Mouse (Mus musculus) retina, postnatal 1 day (tissue): ENCODE results near the gene Rilpl1.
"Not testable (repeated sequence)": the region's sequence is repeated elsewhere in the genome, so short reads cannot be mapped to it uniquely, and the experiment has no call there.

Source experiments
- DNase-seq: peaks from one replicate; pipeline ENCODE4 v3.0.0-alpha.2; 2012

Gene Rilpl1

DNA sequence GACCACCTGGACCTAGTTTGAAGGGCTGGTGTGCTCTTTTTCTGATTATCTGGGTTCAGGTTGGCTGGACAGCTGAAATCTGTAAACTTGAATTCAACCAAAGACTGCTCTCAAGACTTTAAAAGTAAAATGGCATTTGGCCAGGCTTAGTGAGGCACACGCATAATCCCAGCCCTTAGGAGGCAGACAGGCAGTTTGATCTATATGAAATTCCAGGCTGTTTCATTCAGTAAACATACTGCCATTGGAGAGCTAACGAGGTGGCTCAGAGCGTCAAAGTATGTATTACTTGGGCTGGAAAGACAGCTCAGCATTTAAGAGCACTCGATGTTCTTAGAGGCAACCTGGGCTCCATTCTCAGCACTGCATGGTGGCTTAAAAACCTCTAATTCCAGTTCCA lies 39.5 kb downstream of the Rilpl1 start:
- no peak for DNase-seq

DNA sequence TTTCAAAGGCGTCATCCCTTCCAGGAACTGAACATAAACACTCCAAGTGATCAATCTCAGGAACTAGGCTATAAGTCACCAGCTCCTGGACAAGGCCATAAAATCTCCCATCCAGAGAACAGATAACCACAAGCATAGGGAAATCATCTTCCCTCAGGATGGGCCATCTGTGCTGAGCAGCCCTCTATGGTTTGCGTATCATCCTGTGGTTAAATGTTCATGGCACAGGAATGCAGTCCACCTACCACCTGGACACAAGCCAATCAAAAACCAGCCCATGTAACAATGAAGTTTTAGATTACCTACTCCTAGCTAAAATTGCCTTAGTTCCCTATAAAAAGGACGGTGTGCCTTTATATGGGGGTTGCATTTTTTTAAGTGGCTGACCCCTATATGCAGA lies 42.3 kb downstream of the Rilpl1 start:
- no peak for DNase-seq

- no peak for DNase-seq
These were observed 45.5 kb downstream of the Rilpl1 start for GRCm38 (mm10) chr5:124485654-124486053.

DNA sequence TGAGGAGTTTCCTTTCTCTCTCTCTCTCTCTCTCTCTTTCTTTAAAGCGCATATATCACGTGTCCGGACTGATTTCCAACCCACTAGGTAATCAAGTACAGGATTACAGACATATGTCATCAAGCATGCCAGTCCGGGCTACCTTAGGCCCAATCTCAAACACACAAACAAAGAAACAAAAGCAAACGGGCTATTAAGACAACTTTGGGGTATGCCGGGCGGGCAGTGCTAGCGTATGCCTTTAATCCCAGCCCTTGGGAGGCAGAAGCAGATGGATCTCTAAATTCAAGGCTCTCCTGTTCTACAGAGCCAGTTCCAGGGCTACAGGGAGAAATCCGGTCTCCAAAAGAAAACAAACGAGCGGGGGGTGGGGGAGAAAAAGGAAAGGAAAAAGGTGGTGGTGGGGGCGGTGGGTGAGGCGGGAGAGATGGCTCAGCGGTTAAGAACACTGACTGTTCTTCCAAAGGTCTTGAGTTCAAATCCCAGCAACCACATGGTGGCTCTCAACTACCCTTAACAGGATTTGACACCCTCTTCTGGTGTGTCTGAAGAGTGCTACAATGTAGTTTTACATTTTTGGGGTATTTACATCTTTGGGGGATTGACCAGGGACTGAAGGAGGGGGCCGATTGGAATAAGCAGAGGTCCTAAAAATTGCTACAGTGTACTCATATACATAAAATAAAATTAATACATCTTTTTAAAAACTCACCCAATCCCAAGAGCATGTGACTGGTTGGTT lies 47.4 kb downstream of the Rilpl1 start:
- no peak for DNase-seq

GRCm38 (mm10) chr5:124482966-124483654 lies 48.1 kb downstream of the Rilpl1 start, which contains the start of gene Snrnp35:
Gene Snrnp35 (plus strand): TSS chr5:124483134.
- peak; percentile 95 for DNase-seq

DNA sequence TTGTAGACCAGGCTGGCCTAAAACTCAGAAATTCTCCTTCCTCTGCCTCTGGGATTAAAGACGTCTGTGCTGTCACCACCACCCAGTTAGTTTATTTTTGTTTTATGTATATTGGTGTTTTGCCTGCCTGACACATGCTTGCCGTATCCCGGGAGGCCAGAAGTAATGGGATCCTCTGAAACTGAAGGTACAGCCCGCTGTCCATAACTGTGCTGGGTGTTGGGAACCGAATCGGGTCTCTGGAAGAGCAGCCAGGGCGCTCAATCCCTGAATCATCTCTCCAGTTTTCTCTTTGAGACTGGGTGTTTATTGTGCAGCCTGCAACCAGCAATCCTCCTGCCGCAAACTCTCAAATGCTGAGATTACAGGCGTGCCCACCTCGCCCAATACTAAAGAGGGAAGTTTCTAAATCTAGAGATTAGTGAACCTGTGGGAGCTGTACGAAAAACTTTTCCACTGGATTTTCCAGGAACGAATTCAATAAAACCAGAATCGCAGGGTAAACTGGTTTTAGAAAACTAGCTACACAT lies 48.7 kb downstream of the Rilpl1 start:
- DNase-seq, result no peak

GRCm38 (mm10) chr5:124481714-124482113 lies 49.5 kb downstream of the Rilpl1 start:
- DNase-seq, result no peak

DNA sequence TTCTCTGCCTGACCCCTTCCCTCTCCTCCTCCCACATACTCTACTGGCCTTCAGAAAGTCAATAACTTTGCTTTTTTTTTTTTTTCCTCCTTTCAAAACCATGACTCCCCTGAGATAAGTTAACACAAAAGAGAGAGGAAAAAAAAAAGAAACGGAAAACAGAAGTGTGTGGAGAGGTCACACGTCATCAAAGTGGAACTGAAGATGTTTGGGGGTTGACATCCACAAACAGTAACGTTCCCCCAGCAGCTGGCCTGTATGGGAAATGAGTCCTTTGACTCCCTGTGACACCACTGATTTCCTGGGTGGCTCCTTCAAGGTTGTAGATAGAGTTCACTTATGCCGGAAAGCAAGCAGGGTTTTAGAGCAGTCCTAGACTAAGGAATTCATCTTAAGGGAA lies 51.1 kb downstream of the Rilpl1 start:
- DNase-seq, result no peak

DNA sequence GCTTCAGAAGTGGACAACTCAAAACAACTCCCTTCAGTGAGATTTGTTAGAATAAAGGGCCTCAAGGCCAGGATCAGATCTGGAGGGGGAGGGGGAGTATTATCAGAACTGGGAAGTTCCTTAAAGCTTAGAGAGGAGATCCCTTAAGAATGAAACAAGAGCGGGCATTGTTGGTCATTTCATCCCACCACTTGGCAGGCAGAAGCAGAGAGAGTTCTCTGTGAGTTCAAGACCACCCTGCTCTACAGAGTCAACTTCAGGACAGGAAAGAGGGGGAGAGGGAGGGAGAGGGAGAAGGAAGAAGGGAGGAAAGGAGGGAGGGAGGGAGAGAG lies 52.4 kb downstream of the Rilpl1 start:
- DNase-seq, result no peak

GRCm38 (mm10) chr5:124470591-124471171 lies 60.5 kb downstream of the Rilpl1 start:
- no peak for DNase-seq

GRCm38 (mm10) chr5:124469486-124469885 lies 61.7 kb downstream of the Rilpl1 start:
- no peak for DNase-seq

DNA sequence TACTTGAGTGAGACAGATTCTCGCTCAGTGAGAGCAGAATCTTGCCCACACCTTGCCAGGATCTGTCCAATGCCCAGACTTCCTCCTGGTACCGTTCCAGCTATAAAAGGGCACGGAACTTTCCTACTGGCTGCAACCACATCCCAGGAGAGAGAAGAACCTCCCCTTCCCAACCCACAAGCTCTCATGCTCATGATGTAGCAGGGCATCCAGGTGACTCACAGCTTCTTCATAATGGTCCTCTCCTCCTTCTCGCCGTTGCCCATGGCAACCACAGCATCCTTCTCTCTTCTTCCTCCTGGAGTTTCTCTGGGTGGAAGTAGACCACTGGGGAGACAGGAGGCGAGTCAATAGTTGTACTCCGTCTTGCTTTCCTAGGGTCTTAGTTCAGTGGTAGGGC lies 62.8 kb downstream of the Rilpl1 start:
- DNase-seq, result no peak

DNA sequence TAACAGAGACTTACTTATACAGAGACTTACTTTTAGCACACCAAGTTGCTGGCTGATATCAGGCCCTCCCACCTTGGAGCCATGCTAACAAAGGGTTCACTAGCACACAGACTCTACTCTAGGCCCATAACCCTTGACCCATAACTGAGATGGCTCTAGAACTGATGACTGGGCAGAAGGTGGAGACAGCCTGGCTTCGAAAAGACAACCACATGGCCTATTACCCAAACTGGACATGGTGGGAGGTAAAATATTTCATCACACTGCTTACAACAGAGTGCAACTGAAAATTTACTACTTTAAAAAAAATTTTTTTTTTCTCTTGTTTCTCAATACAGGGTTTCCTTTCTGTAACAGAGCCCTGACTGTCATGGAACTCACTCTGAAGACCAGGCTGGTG lies 63.4 kb downstream of the Rilpl1 start:
- no peak for DNase-seq

DNA sequence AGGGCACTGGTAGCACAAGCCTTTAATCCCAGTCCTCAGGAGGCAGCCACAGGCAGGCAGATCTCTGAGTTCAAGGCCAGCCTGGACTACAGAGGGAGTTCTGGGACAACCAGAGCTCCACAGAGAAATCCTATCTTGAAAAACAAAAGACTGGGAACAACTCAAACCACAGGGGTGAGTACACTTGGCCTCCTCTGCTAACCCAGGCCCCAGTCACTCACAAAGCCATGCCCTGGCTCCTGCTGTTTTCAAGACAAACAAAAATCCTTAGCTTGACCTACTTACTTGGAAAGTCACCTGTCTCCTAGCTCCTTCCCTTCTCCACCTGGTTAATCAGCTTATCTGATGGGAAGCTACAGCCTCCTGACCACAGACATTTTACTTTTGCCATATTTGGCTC lies 66.3 kb downstream of the Rilpl1 start:
- DNase-seq, result no peak

- DNase-seq, result no peak
These were observed 67.7 kb downstream of the Rilpl1 start for GRCm38 (mm10) chr5:124463462-124463861.

- no peak for DNase-seq
These were observed 68.7 kb downstream of the Rilpl1 start for GRCm38 (mm10) chr5:124462297-124463025.

DNA sequence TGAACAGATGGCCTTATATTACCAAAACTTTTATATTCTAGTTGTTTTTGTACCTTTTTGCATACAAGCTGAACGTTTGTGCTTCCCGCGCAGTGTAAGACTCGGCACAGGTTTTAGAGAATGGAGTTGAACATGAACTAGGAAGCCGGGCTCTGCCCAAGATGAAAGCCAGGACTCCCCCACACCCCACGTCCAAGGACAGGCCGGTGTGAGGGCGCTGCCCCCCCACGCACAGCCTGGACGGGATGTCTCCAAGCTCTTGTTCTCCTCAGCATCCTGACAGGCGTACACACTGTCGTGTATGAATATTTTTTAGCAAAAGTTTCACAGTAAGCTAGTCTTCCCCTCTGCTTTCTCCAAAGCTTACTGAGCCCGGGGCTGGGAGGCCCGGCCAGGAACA lies 70.3 kb downstream of the Rilpl1 start:
- not testable (repeated sequence) for DNase-seq

DNA sequence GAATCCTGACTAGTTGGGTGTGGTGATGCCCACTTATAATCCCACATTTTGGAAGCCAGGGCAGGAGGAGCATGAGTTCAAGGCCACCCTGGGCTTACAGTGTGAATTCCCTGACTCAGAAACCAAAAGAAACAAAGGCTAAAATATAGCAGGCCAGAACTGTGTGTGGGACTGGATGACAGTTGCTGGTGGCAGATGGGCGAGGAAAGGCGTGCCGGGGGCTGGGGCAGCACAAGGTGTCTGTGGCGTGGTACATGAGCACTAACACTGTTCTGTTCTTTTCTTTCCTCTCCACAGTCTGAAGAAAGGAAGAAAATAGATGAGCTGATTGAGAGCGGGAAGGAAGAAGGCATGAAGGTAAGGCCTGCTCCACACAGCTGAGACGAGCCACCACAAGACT lies 74.4 kb downstream of the Rilpl1 start:
- DNase-seq, result no peak

DNA sequence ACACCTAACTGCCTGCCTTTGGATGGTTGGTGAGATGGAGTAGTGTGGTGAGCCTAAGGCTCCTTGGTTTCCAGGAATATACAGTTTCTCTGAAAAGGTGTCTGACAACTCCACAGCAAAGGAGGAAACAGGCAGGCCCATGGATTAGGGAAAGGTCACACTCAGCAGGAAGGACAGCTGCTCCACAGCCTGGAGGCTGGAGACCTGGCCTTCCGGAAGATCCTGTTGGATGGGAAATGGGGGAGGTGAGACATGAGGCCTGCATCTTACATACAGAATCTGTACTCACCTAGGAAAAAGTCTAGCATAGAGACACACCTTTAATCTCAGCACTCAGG lies 77.1 kb downstream of the Rilpl1 start:
- DNase-seq, result no peak

DNA sequence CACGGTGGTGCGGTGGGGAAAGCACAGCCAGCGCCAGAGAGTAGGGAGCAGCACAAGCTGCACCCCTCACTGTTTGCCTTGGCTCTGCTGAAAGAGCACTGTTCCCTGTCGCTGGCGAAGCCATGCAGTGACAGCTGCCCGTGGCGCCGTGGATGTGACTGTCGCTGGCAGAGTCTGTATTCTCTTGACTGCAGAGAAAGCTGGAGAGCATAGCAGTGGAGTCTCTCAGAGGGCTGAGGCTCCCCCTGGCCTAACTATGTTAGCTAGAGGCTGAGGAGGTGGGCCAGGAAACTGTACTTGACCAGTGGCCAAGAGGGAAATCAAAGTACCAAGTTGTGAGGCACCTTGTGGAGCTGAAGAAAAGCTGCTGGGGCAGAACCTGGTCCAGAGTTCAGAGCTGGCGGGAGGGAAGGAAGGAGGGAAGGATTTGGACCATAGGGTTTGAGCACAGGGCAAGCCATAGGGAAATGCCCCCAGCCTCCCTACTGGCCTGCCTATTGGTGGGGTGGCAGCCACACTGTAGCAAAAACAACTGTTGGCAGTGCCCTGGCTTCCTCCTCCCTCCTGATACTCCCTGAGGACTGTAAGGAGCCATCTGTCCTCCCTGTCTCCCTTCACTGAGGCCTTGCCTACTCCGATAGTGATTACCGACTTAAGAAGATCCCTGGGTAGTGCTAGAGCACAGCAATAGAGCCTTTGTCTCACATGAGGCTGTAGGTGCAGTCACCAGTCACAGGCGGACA lies 77.7 kb downstream of the Rilpl1 start:
- peak; percentile 25 for DNase-seq

DNA sequence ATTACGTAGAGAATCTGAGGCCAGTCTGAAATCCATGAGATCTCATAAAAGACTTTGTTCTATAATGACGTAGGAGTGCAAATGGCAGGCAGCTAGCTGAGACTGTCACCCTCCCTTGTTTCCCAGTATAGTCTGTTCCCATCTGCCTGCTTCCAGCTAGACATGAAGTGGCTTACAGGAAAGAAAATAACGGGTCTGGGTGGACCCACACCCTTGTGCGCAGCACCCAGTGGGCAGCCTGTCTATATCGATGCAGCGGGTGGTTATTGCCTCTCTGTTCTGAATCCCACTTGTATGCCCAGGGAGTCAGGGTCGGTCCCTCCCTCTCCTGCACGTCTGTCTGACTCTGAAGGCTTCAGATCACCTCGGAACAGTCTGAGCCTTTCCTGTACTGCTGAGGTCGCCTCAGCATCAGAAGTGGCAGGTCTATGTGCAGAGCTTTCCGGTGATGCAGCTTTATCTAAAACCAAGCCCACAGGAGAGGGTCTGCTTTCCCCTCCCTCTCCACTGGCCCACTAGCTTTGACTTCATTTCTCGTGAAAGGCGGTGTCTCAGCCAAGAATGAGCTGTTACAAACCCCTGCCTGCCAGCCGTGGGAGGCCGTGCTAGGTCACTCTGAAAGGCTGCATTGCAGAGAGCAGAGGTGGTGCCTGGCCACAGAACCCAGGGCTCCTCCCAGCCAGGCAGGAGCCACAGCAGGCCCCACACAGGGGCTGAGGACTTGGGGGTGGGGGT lies 78.5 kb downstream of the Rilpl1 start:
- no peak for DNase-seq
